Mouse (Mus musculus) urinary bladder, postnatal 10 days (tissue): ENCODE measurements around the gene Scube1.

ENCODE experiments used
- DNase-seq: peaks from one replicate; pipeline ENCODE4 v3.0.0; 2022; ENCODE audit warnings: low spot score

Gene Scube1

GRCm38 (mm10) chr15:83563857-83564651 is 160.8 kb downstream of the Scube1 start:
- no peak for DNase-seq

GRCm38 (mm10) chr15:83563327-83563856 is 161.4 kb downstream of the Scube1 start, which contains the start of the genes Tspo and Mcat:
Gene Tspo, plus strand, starts transcription at chr15:83563592.
Gene Mcat, minus strand, starts transcription at chr15:83563787.
- peak; percentile 26 for DNase-seq

GRCm38 (mm10) chr15:83562626-83563270 is 162.1 kb downstream of the Scube1 start:
- no peak for DNase-seq

GRCm38 (mm10) chr15:83560941-83561477 is 163.8 kb downstream of the Scube1 start:
- DNase-seq, result no peak

GRCm38 (mm10) chr15:83555161-83555974 is 169.5 kb downstream of the Scube1 start:
- DNase-seq, result peak; percentile 44
